In genomic region chr9:20756081-20756700, GRCm38 (mm10) we compare ENCODE assay signal across 16 mouse cellular contexts. TPM values are rescaled to one million over a fixed set of nuclear protein-coding genes. Genes with fewer than 3 reads are reported as not detected.
DNase-seq lines count a peak whose midpoint lies in the region; ATAC-seq and TF ChIP-seq lines count a peak whose summit lies in the region.
"Had no signal": no experiment of that assay in that cellular context is flagged by ENCODE, and none has a peak within 500 bp of the region (broad histone marks: within the 10 kb centered on the region; RNA-seq: fewer than 3 reads in every experiment).

No protein-coding gene starts in this region.

- H3K27ac ChIP-seq in liver, embryonic 12.5 days: no peak overlapping the region
- H3K27ac ChIP-seq in liver, postnatal 0 days (ENCODE audit: low read depth): no peak overlapping the region
- H3K27ac ChIP-seq in MEL (ENCODE audit: control insufficient read depth, low read depth, low read length): peak overlapping the region; percentile 70
- H3K27ac ChIP-seq in hindbrain, embryonic 13.5 days: no peak overlapping the region
- H3K27ac ChIP-seq: embryonic facial prominence, embryonic 13.5 days; embryonic facial prominence, embryonic 15.5 days; forebrain, embryonic 10.5 days; forebrain, embryonic 12.5 days had no signal

- no peak for TF ChIP-seq POLR2A in MEL (IDR thresholded peaks at IDR 0.05; ENCODE audit: control insufficient read depth in 1 of 2, insufficient read depth in 1 of 2, low read depth in 1 of 2, low read length in 2 of 2, poor library complexity in 1 of 2)

- no peak for DNase-seq in liver, postnatal 0 days
- DNase-seq in 3T3-L1 (ENCODE audit: low read depth, low spot score) (peak; percentile 33), MEL (ENCODE audit: low read depth, low spot score) (peak; percentile 74), adipocyte (ENCODE audit: low spot score) (peak; percentile 59)
- no peak for DNase-seq in Muller cell, postnatal 12 days (ENCODE audit: inconsistent ontology term)
- DNase-seq in frontal cortex, postnatal 14 days (ENCODE audit: low spot score in 2 of 2): no peak

- no peak for ATAC-seq in liver, embryonic 12.5 days
- ATAC-seq in liver, postnatal 0 days: no peak
- ATAC-seq in hindbrain, embryonic 13.5 days (ENCODE audit: low FRiP score): no peak

- peak overlapping the region; percentile 18; the same call in 1 of the 2 replicates for H3K4me2 ChIP-seq in liver, embryonic 12.5 days
- no peak overlapping the region for H3K4me2 ChIP-seq in liver, postnatal 0 days (ENCODE audit: low read depth, low read length)
- H3K4me2 ChIP-seq in hindbrain, embryonic 13.5 days: no peak overlapping the region
- H3K4me2 ChIP-seq: embryonic facial prominence, embryonic 13.5 days; embryonic facial prominence, embryonic 15.5 days; forebrain, embryonic 12.5 days had no signal

- H3K79me2 ChIP-seq in MEL (ENCODE audit: control insufficient read depth, insufficient read depth, low read length, poor library complexity): no peaks in the 10 kb centered on the region

- 75% methylated on average over 4 of the region's 4 CpGs for WGBS in liver, embryonic 12.5 days (ENCODE audit: insufficient replicate concordance)
- 72% methylated on average over 4 of the region's 4 CpGs for WGBS in liver, postnatal 0 days (ENCODE audit: insufficient replicate concordance)
- 88% methylated on average over 4 of the region's 4 CpGs for WGBS in hindbrain, embryonic 13.5 days

- H3K4me3 ChIP-seq in liver, embryonic 12.5 days: no peak overlapping the region
- H3K4me3 ChIP-seq in liver, postnatal 0 days (ENCODE audit: low read depth, low read length): no peak overlapping the region
- no peak overlapping the region for H3K4me3 ChIP-seq in MEL (ENCODE audit: control insufficient read depth in 1 of 2, insufficient read depth in 1 of 2, low read depth in 2 of 2, low read length in 2 of 2)
- no peak overlapping the region for H3K4me3 ChIP-seq in hindbrain, embryonic 13.5 days
- H3K4me3 ChIP-seq: embryonic facial prominence, embryonic 13.5 days; embryonic facial prominence, embryonic 15.5 days; erythroblast, embryonic 14.5 days; forebrain, embryonic 10.5 days; forebrain, embryonic 12.5 days had no signal

- TF ChIP-seq EP300 in liver, postnatal 0 days (IDR thresholded peaks at IDR 0.05; ENCODE audit: low read depth): no peak
- peak; percentile 53 to 69; a peak in 3 of 4 replicates for TF ChIP-seq EP300 in MEL (IDR thresholded peaks at IDR 0.05; ENCODE audit: low read depth in 1 of 2, low read length in 2 of 2)

- H3K4me1 ChIP-seq in liver, embryonic 12.5 days: peaks cover 42% of the 10 kb centered on the region
- H3K4me1 ChIP-seq in liver, postnatal 0 days (ENCODE audit: insufficient read depth): peaks cover 8% of the 10 kb centered on the region
- H3K4me1 ChIP-seq in MEL (ENCODE audit: control insufficient read depth in 1 of 2, insufficient read depth in 2 of 2, low read length in 2 of 2): peaks cover 15 to 44% of the 10 kb centered on the region in 2 experiments
- H3K4me1 ChIP-seq in hindbrain, embryonic 13.5 days (replicated peaks): no peaks in the 10 kb centered on the region
- H3K4me1 ChIP-seq: embryonic facial prominence, embryonic 15.5 days; forebrain, embryonic 10.5 days; forebrain, embryonic 12.5 days had no signal

- H3K27me3 ChIP-seq in liver, embryonic 12.5 days (replicated peaks): peaks cover 20% of the 10 kb centered on the region
- no peaks in the 10 kb centered on the region for H3K27me3 ChIP-seq in liver, postnatal 0 days (ENCODE audit: insufficient read depth, low read length)
- H3K27me3 ChIP-seq in MEL (ENCODE audit: control insufficient read depth in 1 of 2, insufficient read depth in 2 of 2, low read length in 2 of 2): no peaks in the 10 kb centered on the region
- H3K27me3 ChIP-seq in hindbrain, embryonic 13.5 days: no peaks in the 10 kb centered on the region
- H3K27me3 ChIP-seq: embryonic facial prominence, embryonic 13.5 days; embryonic facial prominence, embryonic 15.5 days; forebrain, embryonic 12.5 days had no signal

- H3K36me3 ChIP-seq in liver, embryonic 12.5 days: no peaks in the 10 kb centered on the region
- H3K36me3 ChIP-seq in liver, postnatal 0 days (replicated peaks; ENCODE audit: insufficient read depth, low read length): no peaks in the 10 kb centered on the region
- H3K36me3 ChIP-seq in MEL (ENCODE audit: control insufficient read depth in 1 of 2, insufficient read depth in 2 of 2, low read length in 2 of 2): peaks cover 0 to 37% of the 10 kb centered on the region in 2 experiments; a peak in 2 of 4 replicates
- no peaks in the 10 kb centered on the region for H3K36me3 ChIP-seq in hindbrain, embryonic 13.5 days
- H3K36me3 ChIP-seq: embryonic facial prominence, embryonic 13.5 days; embryonic facial prominence, embryonic 15.5 days; forebrain, embryonic 10.5 days; forebrain, embryonic 12.5 days; G1E had no signal

- no peaks in the 10 kb centered on the region for H3K9me3 ChIP-seq in liver, embryonic 12.5 days (replicated peaks)
- H3K9me3 ChIP-seq in liver, postnatal 0 days (ENCODE audit: low read length): no peaks in the 10 kb centered on the region
- no peaks in the 10 kb centered on the region for H3K9me3 ChIP-seq in MEL (replicated peaks; ENCODE audit: insufficient read depth, low read length)
- 0 out of 2 replicates have a peak, but pooled peaks cover 7% of the 10 kb centered on the region for H3K9me3 ChIP-seq in hindbrain, embryonic 13.5 days
- H3K9me3 ChIP-seq: embryonic facial prominence, embryonic 13.5 days; embryonic facial prominence, embryonic 15.5 days; forebrain, embryonic 10.5 days; forebrain, embryonic 12.5 days; G1E had no signal

- H3K9ac ChIP-seq in liver, embryonic 12.5 days: peak overlapping the region; percentile 17; the same call in 1 of the 2 replicates
- no peak overlapping the region for H3K9ac ChIP-seq in liver, postnatal 0 days (replicated peaks)
- peak overlapping the region; percentile 8 for H3K9ac ChIP-seq in MEL (ENCODE audit: control insufficient read depth, low read depth, low read length, poor library complexity, severe bottlenecking)
- no peak overlapping the region for H3K9ac ChIP-seq in hindbrain, embryonic 13.5 days
- H3K9ac ChIP-seq: embryonic facial prominence, embryonic 13.5 days; embryonic facial prominence, embryonic 15.5 days; forebrain, embryonic 12.5 days had no signal

- TF ChIP-seq RAD21 in MEL (IDR thresholded peaks at IDR 0.05; ENCODE audit: low read depth, low read length): no peak

- no peak for TF ChIP-seq CTCF in liver, postnatal 0 days (IDR thresholded peaks at IDR 0.05; ENCODE audit: low read depth)
- TF ChIP-seq CTCF in MEL (IDR thresholded peaks at IDR 0.05 in 2 of 3, conservative IDR thresholded peaks at IDR 0.05 in 1 of 3; ENCODE audit: control insufficient read depth in 1 of 3, insufficient read depth in 1 of 3, low read depth in 2 of 3, low read length in 3 of 3, poor library complexity in 1 of 3, severe bottlenecking in 1 of 3): peak; percentile 34 to 54 (median 48)

TF ChIP-seq in MEL, 35 proteins besides CTCF, POLR2A, EP300 and RAD21 (continues in another document):
- TF ChIP-seq USF2 (IDR thresholded peaks at IDR 0.05; ENCODE audit: borderline replicate concordance in 1 of 2, insufficient read depth in 1 of 2, low read depth in 1 of 2, low read length in 2 of 2): no peak
- no peak for TF ChIP-seq ZNF384 (IDR thresholded peaks at IDR 0.05; ENCODE audit: low read depth, low read length)
- no peak for TF ChIP-seq NELFE (IDR thresholded peaks at IDR 0.05; ENCODE audit: low read depth, low read length)
- no peak for TF ChIP-seq KAT2A (conservative IDR thresholded peaks at IDR 0.05; ENCODE audit: low read depth, low read length)
- TF ChIP-seq CHD1 (IDR thresholded peaks at IDR 0.05; ENCODE audit: low read depth, low read length): no peak
- TF ChIP-seq MAX (IDR thresholded peaks at IDR 0.05; ENCODE audit: low read length): no peak
- TF ChIP-seq POLR2AphosphoS2 (IDR thresholded peaks at IDR 0.05; ENCODE audit: low read length): no peak
- peak; percentile 70 for TF ChIP-seq MYB (IDR thresholded peaks at IDR 0.05; ENCODE audit: low read depth, low read length)
- TF ChIP-seq MAZ (IDR thresholded peaks at IDR 0.05; ENCODE audit: low read depth, low read length): peak; percentile 25
- TF ChIP-seq HCFC1 (IDR thresholded peaks at IDR 0.05; ENCODE audit: low read depth, low read length): no peak
- TF ChIP-seq RCOR1 (IDR thresholded peaks at IDR 0.05; ENCODE audit: low read depth, low read length): no peak
- TF ChIP-seq ZKSCAN1 (IDR thresholded peaks at IDR 0.05; ENCODE audit: low read depth, low read length): no peak
- no peak for TF ChIP-seq SIN3A (IDR thresholded peaks at IDR 0.05; ENCODE audit: low read length)
- no peak for TF ChIP-seq TCF12 (IDR thresholded peaks at IDR 0.05; ENCODE audit: low read depth, low read length)
- no peak for TF ChIP-seq CHD2 (IDR thresholded peaks at IDR 0.05; ENCODE audit: low read length)
- TF ChIP-seq E2F4 (IDR thresholded peaks at IDR 0.05; ENCODE audit: borderline replicate concordance, low read depth, low read length): no peak
- no peak for TF ChIP-seq BHLHE40 (IDR thresholded peaks at IDR 0.05; ENCODE audit: borderline replicate concordance, low read depth, low read length)
- no peak for TF ChIP-seq TBP (IDR thresholded peaks at IDR 0.05; ENCODE audit: low read depth, low read length)
- TF ChIP-seq MEF2A (IDR thresholded peaks at IDR 0.05; ENCODE audit: extremely low read depth, insufficient replicate concordance, low read depth, low read length, poor library complexity, severe bottlenecking): no peak
- TF ChIP-seq UBTF (IDR thresholded peaks at IDR 0.05; ENCODE audit: borderline replicate concordance, insufficient read depth, low read depth, low read length): no peak
- 0 out of 2 replicates have a peak, but pooled peaks have one; percentile 19 for TF ChIP-seq TAL1 (IDR thresholded peaks at IDR 0.05; ENCODE audit: low read length)

RNA-seq across cellular contexts. Expression of gene Olfm2, which starts 10.0 kb away (rescaled TPM):
- 0.28 and 0.32 TPM in 2 replicates for polyA plus RNA-seq in liver, embryonic 12.5 days (2016; fragmentation: Nextera tagmentation; extraction: Ambion mirVana)
- 0.20 and 0.34 TPM in 2 replicates for polyA plus RNA-seq in liver, postnatal 0 days (2015; fragmentation: Nextera tagmentation; extraction: Ambion mirVana)
- 0.26 and 0.54 TPM in 2 replicates for total RNA-seq in MEL (2012; rRNA removed)
- 1 to 10 TPM in 1 of 2 experiments, not detected in 1; 1.9 TPM for polyA plus RNA-seq in MEL (2012; ENCODE audit: insufficient read depth in 1 of 2, insufficient read length in 2 of 2, low read depth in 1 of 2, low replicate concordance in 2 of 2, missing spikeins in 1 of 2)
- polyA plus RNA-seq in hindbrain, embryonic 13.5 days (2015; fragmentation: Nextera tagmentation; extraction: Ambion mirVana): 133 and 145 TPM in 2 replicates
- total RNA-seq: common myeloid progenitor, adult 5-6 weeks; G1E had no signal
- polyA plus RNA-seq: erythroblast, embryonic 14.5 days; G1E had no signal

RNA-seq across cellular contexts. Expression of gene Col5a3, which starts 58.7 kb away (rescaled TPM):
- 0.02 and 0.06 TPM in 2 replicates for polyA plus RNA-seq in liver, embryonic 12.5 days (2016; fragmentation: Nextera tagmentation; extraction: Ambion mirVana)
- polyA plus RNA-seq in liver, postnatal 0 days (2015; fragmentation: Nextera tagmentation; extraction: Ambion mirVana): 0.83 and 1.0 TPM in 2 replicates
- total RNA-seq in MEL (2012; rRNA removed): 0.07 and 0.08 TPM in 2 replicates
- under 1 TPM in 1 of 2 experiments, not detected in 1; 0.53 TPM for polyA plus RNA-seq in MEL (2012; ENCODE audit: insufficient read depth in 1 of 2, insufficient read length in 2 of 2, low read depth in 1 of 2, low replicate concordance in 2 of 2, missing spikeins in 1 of 2)
- 0.36 and 0.44 TPM in 2 replicates for polyA plus RNA-seq in hindbrain, embryonic 13.5 days (2015; fragmentation: Nextera tagmentation; extraction: Ambion mirVana)
- polyA plus RNA-seq: CD4-positive, CD25-positive, alpha-beta regulatory T cell, adult 4 months; erythroblast, embryonic 14.5 days; G1E had no signal

Comparison
In these comparisons a context has a peak if more than half of its experiments do, and no peak if none do; other contexts are left out.
1. H3K9ac ChIP-seq: peak in liver, embryonic 12.5 days (single experiment) and MEL (single experiment); none in liver, postnatal 0 days (single experiment) and hindbrain, embryonic 13.5 days (single experiment).
2. DNase-seq: peak in 3T3-L1 (single experiment), MEL (single experiment) and adipocyte (single experiment); none in liver, postnatal 0 days (single experiment), Muller cell, postnatal 12 days (single experiment) and frontal cortex, postnatal 14 days (0 of 2).
3. RNA of gene Olfm2, which starts 10.0 kb away (polyA plus RNA-seq): 133 to 145 TPM in hindbrain, embryonic 13.5 days; 1.9 TPM in MEL, 0.20 to 0.34 TPM in liver, postnatal 0 days and 0.28 to 0.32 TPM in liver, embryonic 12.5 days; every median in the first group is over 10 times any median in the second.